Mouse (Mus musculus): ENCODE measurements at regions not wholly inside any gene's neighbourhood (a gene's known extent, or its start where the extent isn't known, plus 50 kb on each side); places are given as distances from the start of the nearest gene placed in this dataset.

DNA sequence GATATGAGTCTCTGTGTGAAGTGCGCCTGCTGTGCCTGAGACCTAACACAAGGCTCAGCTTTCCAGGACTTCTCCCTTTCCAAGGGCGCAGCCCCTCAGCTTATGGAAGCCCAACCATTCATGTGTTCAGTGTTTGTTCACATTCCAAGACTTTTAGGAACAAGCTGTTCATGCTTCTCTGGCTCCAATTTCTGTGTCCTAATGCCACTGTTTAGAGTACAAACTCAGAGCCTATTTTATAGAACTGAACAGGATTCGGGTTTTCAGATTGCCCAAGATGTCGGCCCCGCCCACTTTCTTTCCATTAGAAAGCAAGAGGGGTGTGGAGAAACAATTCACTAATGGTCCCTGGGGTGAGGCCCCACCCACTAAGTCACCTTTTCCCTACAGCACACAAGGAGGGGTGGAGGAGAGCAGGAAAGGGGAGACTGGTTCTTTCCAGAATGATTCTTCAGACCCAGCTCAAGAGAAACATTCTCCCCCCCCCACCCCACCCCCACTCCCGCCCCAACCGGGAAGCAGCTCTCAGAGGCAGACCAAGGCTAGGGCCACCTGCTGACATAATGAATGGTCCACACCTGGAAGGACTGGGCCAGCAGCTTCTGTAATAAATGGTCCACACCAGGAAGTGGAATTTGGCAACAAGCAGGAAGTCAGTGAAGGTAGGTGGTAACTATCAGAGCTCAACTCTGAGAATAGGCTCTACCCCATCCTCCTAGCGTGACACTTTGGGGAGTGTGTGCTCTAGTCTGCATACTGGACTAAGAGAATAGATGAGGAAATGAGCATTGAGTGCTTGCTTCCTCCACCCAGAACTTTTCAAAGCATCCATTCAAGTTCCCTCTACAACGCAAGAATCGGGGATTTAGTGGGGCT, 120.2 kb upstream of the Zfp648 start:
- ATAC-seq (replicated peaks; ENCODE audit: low FRiP score) (no peak), DNase-seq (ENCODE audit: low spot score) (no peak)

DNA sequence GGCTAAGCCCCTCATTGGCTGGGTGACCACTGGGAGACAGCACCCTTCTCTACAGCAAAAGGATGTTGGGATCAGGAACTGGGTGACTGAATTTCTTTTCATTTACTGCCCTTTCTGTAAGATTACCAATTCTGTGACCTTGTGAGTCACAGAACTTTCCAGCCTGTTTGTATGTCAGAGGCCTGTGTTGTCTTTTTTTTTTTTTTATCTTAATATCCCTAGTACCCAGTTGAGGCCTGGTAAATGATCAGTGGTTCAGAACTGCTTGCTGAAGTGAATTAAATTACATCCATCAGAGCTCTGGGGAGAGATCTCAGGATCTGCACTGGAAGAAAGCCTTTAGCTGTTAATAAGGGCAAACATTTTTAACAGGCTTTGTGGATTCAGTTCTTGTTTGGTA, 114.8 kb upstream of the Zfp648 start:
- no peak overlapping the region for H3K27ac ChIP-seq (ENCODE audit: low read depth, low read length)
- no peak overlapping the region for H3K4me2 ChIP-seq
- H3K4me3 ChIP-seq (ENCODE audit: low read depth, low read length), result no peak overlapping the region
- ATAC-seq (replicated peaks; ENCODE audit: low FRiP score) (no peak), DNase-seq (ENCODE audit: low spot score) (no peak)
- no peak overlapping the region for H3K9ac ChIP-seq (ENCODE audit: low read depth, low read length)
- H3K27me3 ChIP-seq (replicated peaks; ENCODE audit: control insufficient read depth, insufficient read depth, low read length), result no peaks in the 10 kb centered on the region
- H3K4me1 ChIP-seq (replicated peaks; ENCODE audit: control insufficient read depth, insufficient read depth, low read length), result no peaks in the 10 kb centered on the region
- H3K9me3 ChIP-seq (ENCODE audit: control insufficient read depth, low read length), result no peaks in the 10 kb centered on the region
- no peaks in the 10 kb centered on the region for H3K36me3 ChIP-seq (ENCODE audit: control insufficient read depth, insufficient read depth, low read length)

More for the DNA sequence above, 120.2 kb upstream of the Zfp648 start:
- H3K9me3 ChIP-seq (ENCODE audit: control insufficient read depth, low read length), result no peaks in the 10 kb centered on the region
- H3K4me3 ChIP-seq (ENCODE audit: low read depth, low read length), result no peak overlapping the region
- no peak overlapping the region for H3K27ac ChIP-seq (ENCODE audit: low read depth, low read length)
- H3K9ac ChIP-seq (ENCODE audit: low read depth, low read length), result no peak overlapping the region
- no peak overlapping the region for H3K4me2 ChIP-seq
- no peaks in the 10 kb centered on the region for H3K36me3 ChIP-seq (ENCODE audit: control insufficient read depth, insufficient read depth, low read length)
- no peaks in the 10 kb centered on the region for H3K4me1 ChIP-seq (replicated peaks; ENCODE audit: control insufficient read depth, insufficient read depth, low read length)
- WGBS, result 54% methylated on average over 10 of the region's 10 CpGs
- no peaks in the 10 kb centered on the region for H3K27me3 ChIP-seq (replicated peaks; ENCODE audit: control insufficient read depth, insufficient read depth, low read length)

DNA sequence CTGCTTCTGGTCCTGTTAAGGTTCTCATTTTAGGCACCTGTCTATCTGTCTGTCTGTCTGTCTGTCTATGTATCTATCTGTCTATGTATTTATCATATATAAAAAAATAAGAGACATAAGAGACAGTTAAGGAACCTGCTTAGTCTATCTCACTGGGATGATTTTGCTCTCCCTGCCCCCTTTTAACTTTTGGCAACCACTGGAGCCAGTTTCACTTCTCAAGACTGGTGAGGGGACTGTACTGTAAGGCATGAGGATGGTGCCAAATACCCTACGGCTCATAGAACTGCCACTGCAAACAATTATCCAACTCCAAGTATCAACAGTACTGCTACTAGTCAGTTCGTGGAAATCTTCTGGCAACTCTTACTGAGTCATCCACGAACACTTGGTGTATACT, 111.2 kb upstream of the Zfp648 start:
- no peak for ATAC-seq (replicated peaks; ENCODE audit: low FRiP score)

DNA sequence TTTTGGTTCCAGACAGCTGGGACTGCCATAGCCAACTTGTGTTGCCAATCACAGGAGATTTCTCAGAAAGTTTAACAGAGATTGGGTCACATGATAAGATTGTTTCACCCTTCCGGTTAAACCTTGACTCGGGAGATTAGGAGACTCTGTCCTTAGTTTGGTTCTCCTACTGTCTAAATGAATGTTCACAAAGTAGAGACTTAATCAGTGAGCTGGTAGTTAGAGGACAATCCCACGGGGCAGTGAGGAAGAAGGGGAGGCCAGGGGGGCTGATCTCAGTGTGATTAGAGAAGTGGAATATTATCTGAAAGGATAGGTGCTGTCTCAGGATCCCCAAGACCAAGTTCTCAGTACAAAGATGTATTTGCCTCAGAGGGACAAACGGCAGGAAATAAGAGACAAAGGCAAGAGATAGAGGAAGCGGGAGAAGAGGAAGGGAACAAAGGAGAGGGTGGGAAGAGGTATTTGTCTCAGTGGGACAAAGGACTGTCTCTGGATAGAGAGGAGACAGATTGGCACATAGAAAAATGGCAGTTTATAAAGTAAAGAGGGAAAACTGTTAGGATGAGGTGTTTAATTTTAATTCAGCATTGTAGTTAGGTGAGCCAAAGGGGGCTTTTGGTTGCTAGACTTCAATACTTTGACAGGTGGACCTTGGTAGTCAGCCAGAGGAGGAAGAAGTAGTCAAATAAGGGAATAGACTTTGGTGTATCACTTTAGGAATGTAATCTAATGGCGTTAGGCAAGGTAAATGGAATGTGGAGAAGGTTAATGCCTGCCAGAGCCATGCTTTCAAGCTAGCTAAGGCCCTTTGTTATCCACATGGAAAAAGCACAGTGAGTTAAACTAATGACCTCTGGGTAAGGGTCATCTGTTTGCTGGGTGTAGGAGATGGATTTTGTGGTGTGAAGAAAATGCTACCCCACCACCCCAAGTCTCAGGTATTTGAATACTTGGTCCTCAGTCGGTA, 110.2 kb upstream of the Zfp648 start:
- Histone ChIP-seq H3K4me2 (no peak overlapping the region), H3K9ac (ENCODE audit: low read depth, low read length) (no peak overlapping the region), H3K9me3 (ENCODE audit: control insufficient read depth, low read length) (no peaks in the 10 kb centered on the region), H3K4me1 (replicated peaks; ENCODE audit: control insufficient read depth, insufficient read depth, low read length) (no peaks in the 10 kb centered on the region), H3K36me3 (ENCODE audit: control insufficient read depth, insufficient read depth, low read length) (no peaks in the 10 kb centered on the region), H3K27ac (ENCODE audit: low read depth, low read length) (no peak overlapping the region), H3K4me3 (ENCODE audit: low read depth, low read length) (no peak overlapping the region), H3K27me3 (replicated peaks; ENCODE audit: control insufficient read depth, insufficient read depth, low read length) (no peaks in the 10 kb centered on the region)
- ATAC-seq (replicated peaks; ENCODE audit: low FRiP score) (no peak), DNase-seq (ENCODE audit: low spot score) (no peak)
- 50% methylated on average over 7 of the region's 7 CpGs for WGBS

More for the DNA sequence above, 111.2 kb upstream of the Zfp648 start:
- Histone ChIP-seq H3K36me3 (ENCODE audit: control insufficient read depth, insufficient read depth, low read length) (no peaks in the 10 kb centered on the region), H3K4me2 (no peak overlapping the region), H3K9me3 (ENCODE audit: control insufficient read depth, low read length) (no peaks in the 10 kb centered on the region), H3K27ac (ENCODE audit: low read depth, low read length) (no peak overlapping the region), H3K9ac (ENCODE audit: low read depth, low read length) (no peak overlapping the region), H3K4me1 (replicated peaks; ENCODE audit: control insufficient read depth, insufficient read depth, low read length) (no peaks in the 10 kb centered on the region), H3K4me3 (ENCODE audit: low read depth, low read length) (no peak overlapping the region), H3K27me3 (replicated peaks; ENCODE audit: control insufficient read depth, insufficient read depth, low read length) (no peaks in the 10 kb centered on the region)
- DNase-seq (ENCODE audit: low spot score), result no peak
- whole genome bisulfite sequencing, result 79% methylated on average over 3 of the region's 3 CpGs

- H3K27me3 ChIP-seq (replicated peaks; ENCODE audit: control insufficient read depth, insufficient read depth, low read length), result no peaks in the 10 kb centered on the region
- no peaks in the 10 kb centered on the region for H3K9me3 ChIP-seq (ENCODE audit: control insufficient read depth, low read length)
- ATAC-seq (replicated peaks; ENCODE audit: low FRiP score) (no peak), DNase-seq (ENCODE audit: low spot score) (no peak)
- H3K4me2 ChIP-seq, result no peak overlapping the region
- no peak overlapping the region for H3K9ac ChIP-seq (ENCODE audit: low read depth, low read length)
- H3K4me3 ChIP-seq (ENCODE audit: low read depth, low read length), result no peak overlapping the region
- no peaks in the 10 kb centered on the region for H3K4me1 ChIP-seq (replicated peaks; ENCODE audit: control insufficient read depth, insufficient read depth, low read length)
- H3K27ac ChIP-seq (ENCODE audit: low read depth, low read length), result no peak overlapping the region
- no peaks in the 10 kb centered on the region for H3K36me3 ChIP-seq (ENCODE audit: control insufficient read depth, insufficient read depth, low read length)
- WGBS, result 53% methylated on average over 4 of the region's 4 CpGs
These were observed 107.4 kb upstream of the Zfp648 start for GRCm38 (mm10) chr1:154093549-154093948.

- no peak for DNase-seq (ENCODE audit: low spot score)
- no peaks in the 10 kb centered on the region for H3K36me3 ChIP-seq (ENCODE audit: control insufficient read depth, insufficient read depth, low read length)
- H3K27ac ChIP-seq (ENCODE audit: low read depth, low read length), result no peak overlapping the region
- no peaks in the 10 kb centered on the region for H3K27me3 ChIP-seq (replicated peaks; ENCODE audit: control insufficient read depth, insufficient read depth, low read length)
- ATAC-seq (replicated peaks; ENCODE audit: low FRiP score), result no peak
- 71% methylated on average over 5 of the region's 5 CpGs for WGBS
- no peak overlapping the region for H3K9ac ChIP-seq (ENCODE audit: low read depth, low read length)
- no peak overlapping the region for H3K4me2 ChIP-seq
- H3K4me3 ChIP-seq (ENCODE audit: low read depth, low read length), result no peak overlapping the region
- no peaks in the 10 kb centered on the region for H3K9me3 ChIP-seq (ENCODE audit: control insufficient read depth, low read length)
- H3K4me1 ChIP-seq (replicated peaks; ENCODE audit: control insufficient read depth, insufficient read depth, low read length), result no peaks in the 10 kb centered on the region
These were observed 106.6 kb upstream of the Zfp648 start for GRCm38 (mm10) chr1:154094357-154094756.

GRCm38 (mm10) chr1:154096113-154096512, 104.9 kb upstream of the Zfp648 start:
- no peaks in the 10 kb centered on the region for H3K27me3 ChIP-seq (replicated peaks; ENCODE audit: control insufficient read depth, insufficient read depth, low read length)
- H3K4me3 ChIP-seq (ENCODE audit: low read depth, low read length), result no peak overlapping the region
- ATAC-seq (replicated peaks; ENCODE audit: low FRiP score), result no peak
- no peaks in the 10 kb centered on the region for H3K36me3 ChIP-seq (ENCODE audit: control insufficient read depth, insufficient read depth, low read length)
- no peak overlapping the region for H3K4me2 ChIP-seq
- no peaks in the 10 kb centered on the region for H3K9me3 ChIP-seq (ENCODE audit: control insufficient read depth, low read length)
- 80% methylated on average over 7 of the region's 7 CpGs for WGBS
- H3K9ac ChIP-seq (ENCODE audit: low read depth, low read length), result no peak overlapping the region
- H3K27ac ChIP-seq (ENCODE audit: low read depth, low read length), result no peak overlapping the region
- no peaks in the 10 kb centered on the region for H3K4me1 ChIP-seq (replicated peaks; ENCODE audit: control insufficient read depth, insufficient read depth, low read length)
- DNase-seq (ENCODE audit: low spot score), result no peak

DNA sequence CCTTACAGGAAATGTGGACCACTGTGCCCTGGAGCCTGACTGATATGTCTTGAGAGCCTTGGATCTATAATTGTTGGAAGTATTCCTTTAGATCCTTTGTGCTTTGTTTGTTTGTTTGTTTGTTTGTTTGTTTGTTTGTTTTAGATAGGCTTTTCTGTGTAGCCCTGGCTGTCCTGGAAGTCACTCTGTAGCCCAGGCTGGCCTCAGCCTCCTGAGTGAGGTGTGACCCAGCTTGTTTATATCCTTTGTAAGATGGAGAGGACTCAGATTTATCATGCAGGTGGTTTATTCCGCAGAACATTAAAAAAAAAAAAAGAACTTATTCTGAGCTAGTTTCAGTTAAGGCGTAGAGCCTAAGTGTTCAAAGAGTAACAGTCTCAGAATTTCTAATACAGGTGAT, 104.1 kb upstream of the Zfp648 start:
- ATAC-seq (replicated peaks; ENCODE audit: low FRiP score) (no peak), DNase-seq (ENCODE audit: low spot score) (no peak)
- 86% methylated on average over 2 of the region's 2 CpGs for WGBS

More for the DNA sequence above, 104.1 kb upstream of the Zfp648 start:
- H3K4me1 ChIP-seq (replicated peaks; ENCODE audit: control insufficient read depth, insufficient read depth, low read length), result no peaks in the 10 kb centered on the region
- H3K9me3 ChIP-seq (ENCODE audit: control insufficient read depth, low read length), result no peaks in the 10 kb centered on the region
- no peak overlapping the region for H3K27ac ChIP-seq (ENCODE audit: low read depth, low read length)
- H3K4me3 ChIP-seq (ENCODE audit: low read depth, low read length), result no peak overlapping the region
- no peaks in the 10 kb centered on the region for H3K27me3 ChIP-seq (replicated peaks; ENCODE audit: control insufficient read depth, insufficient read depth, low read length)
- no peaks in the 10 kb centered on the region for H3K36me3 ChIP-seq (ENCODE audit: control insufficient read depth, insufficient read depth, low read length)
- H3K4me2 ChIP-seq, result no peak overlapping the region
- no peak overlapping the region for H3K9ac ChIP-seq (ENCODE audit: low read depth, low read length)
